Mouse (Mus musculus) heart, adult 2 months (tissue): Measurements from ENCODE around the gene Gm29666. TPM values are rescaled to one million over a fixed set of nuclear protein-coding genes. Genes with fewer than 3 reads are reported as not detected.

Experiments used
- DNase-seq, 2 experiments: peaks; one replicate each; pipeline ENCODE4 v3.0.0; 2021
- H3K27ac ChIP-seq: fragments of 200-600 bp; 2 replicates; pipeline ENCODE4 v1.8.1; 2022
- H3K27me3 ChIP-seq: fragments of 200-500 bp; 2 replicates; pipeline ENCODE4 v1.6.1; 2012; ENCODE audit warnings: mild to moderate bottlenecking, low read length, inconsistent platforms, mixed read lengths; ENCODE audit not compliant: control insufficient read depth, insufficient read depth
- H3K36me3 ChIP-seq: fragments of 200-500 bp; 2 replicates; pipeline ENCODE4 v1.6.1; 2012; ENCODE audit warnings: low read length, inconsistent platforms; ENCODE audit not compliant: control insufficient read depth, insufficient read depth
- H3K4me1 ChIP-seq: fragments of 200-500 bp; 2 replicates; pipeline ENCODE4 v1.6.1; 2011; ENCODE audit warnings: low read length; ENCODE audit not compliant: control insufficient read depth, insufficient read depth
- H3K4me3 ChIP-seq: fragments of 200-600 bp; 2 replicates; pipeline ENCODE4 v1.8.1; 2022
- H3K79me2 ChIP-seq: fragments of 200-500 bp; replicated peaks from 2 replicates; pipeline ENCODE4 v1.6.1; 2012; ENCODE audit warnings: mild to moderate bottlenecking, inconsistent platforms, low read length, moderate library complexity, mixed read lengths; ENCODE audit not compliant: control insufficient read depth, insufficient read depth
- H3K9ac ChIP-seq: fragments of 200-500 bp; 2 replicates; pipeline ENCODE4 v1.6.1; 2012; ENCODE audit warnings: low read depth, mild to moderate bottlenecking, control low read depth, inconsistent platforms, low read length, mixed read lengths
- CTCF ChIP-seq: fragments of 200-600 bp; IDR thresholded peaks from 2 replicates; pipeline ENCODE4 v1.8.1; 2022; ENCODE audit warnings: antibody characterized with exemption, mild to moderate bottlenecking, moderate library complexity
- EP300 ChIP-seq: fragments of 200-500 bp; IDR thresholded peaks from 2 replicates; pipeline ENCODE4 v1.6.1; 2011; ENCODE audit warnings: low read depth, low read length, control low read depth; ENCODE audit not compliant: insufficient read depth
- POLR2A ChIP-seq: fragments of 200-500 bp; IDR thresholded peaks from 2 replicates; pipeline ENCODE4 v1.6.1; 2011; ENCODE audit warnings: mild to moderate bottlenecking, low read depth, low read length, control low read depth; ENCODE audit not compliant: insufficient read depth
- WGBS: fragments of 180-500 bp; shearing (Covaris S2); methylation state at CpG from one replicate; pipeline ENCODE4 v1.1.7; 2018; 5-methylcytosine and 5-hydroxymethylcytosine counted together
- intact Hi-C: fragments of 180-260 bp; cut with DNase I; formaldehyde crosslinking; loops from one replicate; pipeline ENCODE4 v1.15.1; 2025
- polyA plus RNA-seq: library from polyadenylated mRNA; depleted of rRNA; stranded (reverse); fragments of >200 nt; gene quantifications from 2 replicates; pipeline ENCODE4 v1.2.3, GENCODE M21; 2012
- total RNA-seq, 2 experiments: library from RNA; stranded (reverse); gene quantifications; 2 replicates each; pipeline ENCODE4 v1.2.3; 2021

Gm29666 gene
- total and polyA plus RNA-seq, 3 experiments, result 0.11 to 0.16 (median 0.13) TPM

- 77% methylated on average over 6 of the region's 6 CpGs for WGBS
- Histone ChIP-seq H3K79me2 (peaks cover 3% of the 10 kb centered on the region), H3K27ac (no peak overlapping the region), H3K4me1 (no peaks in the 10 kb centered on the region), H3K27me3 (no peaks in the 10 kb centered on the region), H3K9ac (no peak overlapping the region), H3K4me3 (no peak overlapping the region), H3K36me3 (no peaks in the 10 kb centered on the region)
- DNase-seq, result no peak
- intact Hi-C loops, result no loop called here
- no peak for TF ChIP-seq CTCF
- no peak for TF ChIP-seq POLR2A
- no peak for TF ChIP-seq EP300
Observed at GRCm38 (mm10) chr15:84959891-84960290, 40.1 kb upstream of the Gm29666 start.

GRCm38 (mm10) chr15:84958331-84958730 is 38.5 kb upstream of the Gm29666 start:
- no peak overlapping the region for H3K4me3 ChIP-seq
- DNase-seq, result no peak
- 93% methylated on average over 3 of the region's 3 CpGs for WGBS
- H3K9ac ChIP-seq, result no peak overlapping the region
- intact Hi-C loops, result no loop called here
- H3K79me2 ChIP-seq, result peaks cover 3% of the 10 kb centered on the region
- H3K4me1 ChIP-seq, result no peaks in the 10 kb centered on the region
- H3K27ac ChIP-seq, result no peak overlapping the region
- H3K27me3 ChIP-seq, result no peaks in the 10 kb centered on the region
- H3K36me3 ChIP-seq, result no peaks in the 10 kb centered on the region
- TF ChIP-seq CTCF, result no peak
- no peak for TF ChIP-seq POLR2A
- TF ChIP-seq EP300, result no peak

GRCm38 (mm10) chr15:84957851-84958250 is 38.0 kb upstream of the Gm29666 start:
- TF ChIP-seq POLR2A (no peak), CTCF (no peak), EP300 (no peak)

GRCm38 (mm10) chr15:84953259-84953658 is 33.4 kb upstream of the Gm29666 start:
- no peaks in the 10 kb centered on the region for H3K79me2 ChIP-seq
- H3K27ac ChIP-seq, result no peak overlapping the region
- H3K9ac ChIP-seq, result no peak overlapping the region
- TF ChIP-seq CTCF, result no peak
- TF ChIP-seq EP300, result no peak
- TF ChIP-seq POLR2A, result no peak
- no peak for DNase-seq
- H3K4me3 ChIP-seq, result no peak overlapping the region
- no peaks in the 10 kb centered on the region for H3K36me3 ChIP-seq
- 88% methylated on average over 11 of the region's 11 CpGs for WGBS
- no peaks in the 10 kb centered on the region for H3K4me1 ChIP-seq
- no peaks in the 10 kb centered on the region for H3K27me3 ChIP-seq
- intact Hi-C loops, result no loop called here

More at GRCm38 (mm10) chr15:84957851-84958250, 38.0 kb upstream of the Gm29666 start:
- no peaks in the 10 kb centered on the region for H3K36me3 ChIP-seq
- 56% methylated on average over 3 of the region's 3 CpGs for WGBS
- no peaks in the 10 kb centered on the region for H3K4me1 ChIP-seq
- DNase-seq, result no peak
- no peak overlapping the region for H3K4me3 ChIP-seq
- H3K27me3 ChIP-seq, result no peaks in the 10 kb centered on the region
- intact Hi-C loops, result no loop called here
- H3K9ac ChIP-seq, result no peak overlapping the region
- peaks cover 3% of the 10 kb centered on the region for H3K79me2 ChIP-seq
- H3K27ac ChIP-seq, result no peak overlapping the region

GRCm38 (mm10) chr15:84950053-84950452 is 30.2 kb upstream of the Gm29666 start:
- Histone ChIP-seq H3K27ac (no peak overlapping the region), H3K36me3 (no peaks in the 10 kb centered on the region), H3K79me2 (no peaks in the 10 kb centered on the region), H3K9ac (no peak overlapping the region), H3K27me3 (no peaks in the 10 kb centered on the region), H3K4me3 (no peak overlapping the region), H3K4me1 (no peaks in the 10 kb centered on the region)
- DNase-seq, result no peak
- intact Hi-C loops, result no loop called here
- TF ChIP-seq CTCF (no peak), POLR2A (no peak), EP300 (no peak)
- WGBS, result 84% methylated on average over 4 of the region's 4 CpGs

- H3K79me2 ChIP-seq, result no peaks in the 10 kb centered on the region
- no peak overlapping the region for H3K9ac ChIP-seq
- H3K27ac ChIP-seq, result no peak overlapping the region
- no peaks in the 10 kb centered on the region for H3K36me3 ChIP-seq
- DNase-seq, result no peak
- TF ChIP-seq EP300, result no peak
- no peak for TF ChIP-seq POLR2A
- no peak for TF ChIP-seq CTCF
- H3K4me3 ChIP-seq, result no peak overlapping the region
- intact Hi-C loops, result no loop called here
- WGBS, result 68% methylated on average over 14 of the region's 14 CpGs
- no peaks in the 10 kb centered on the region for H3K27me3 ChIP-seq
- no peaks in the 10 kb centered on the region for H3K4me1 ChIP-seq
Observed at GRCm38 (mm10) chr15:84948990-84949389, 29.2 kb upstream of the Gm29666 start.

GRCm38 (mm10) chr15:84944319-84944718 is 24.5 kb upstream of the Gm29666 start:
- Histone ChIP-seq H3K27me3 (no peaks in the 10 kb centered on the region), H3K27ac (no peak overlapping the region), H3K4me1 (no peaks in the 10 kb centered on the region), H3K4me3 (no peak overlapping the region), H3K9ac (no peak overlapping the region), H3K36me3 (peaks cover 2% of the 10 kb centered on the region; the same call in 1 of the 2 replicates), H3K79me2 (no peaks in the 10 kb centered on the region)
- DNase-seq, result no peak
- intact Hi-C loops, result loop anchor here (5.0 kb wide), 1 partner anchor 43 kb away; the partner anchor contains the start of gene 5031439G07Rik
- TF ChIP-seq POLR2A, result no peak
- no peak for TF ChIP-seq CTCF
- TF ChIP-seq EP300, result no peak
- 73% methylated on average over 5 of the region's 5 CpGs for WGBS
